Mouse (Mus musculus) intestine, postnatal 0 days (tissue): ENCODE measurements around the gene Tmem191c. TPM values are rescaled to one million over a fixed set of nuclear protein-coding genes. Genes with fewer than 3 reads are reported as not detected.
A peak's percentile ranks its signal among the peaks of the same experiment; 100 is the strongest.

Experiments
- ATAC-seq: fragments of 200-750 bp; cut with Nextera tagmentation; 2 replicates; pipeline ENCODE4 v1.8.0; 2017; ENCODE audit warnings: mild to moderate bottlenecking, moderate TSS enrichment, moderate library complexity
- H3K27ac ChIP-seq: fragments of 300-500 bp; sonication (generic); 2 replicates; pipeline ENCODE4 v1.5.1; 2014; ENCODE audit warnings: mild to moderate bottlenecking, low read depth, low read length, moderate library complexity
- H3K27me3 ChIP-seq: fragments of 300-500 bp; sonication (generic); replicated peaks from 2 replicates; pipeline ENCODE4 v1.6.1; 2014; ENCODE audit warnings: low read length, mixed read lengths; ENCODE audit not compliant: control insufficient read depth, insufficient read depth
- H3K36me3 ChIP-seq: fragments of 300-500 bp; sonication (generic); 2 replicates; pipeline ENCODE4 v1.6.1; 2014; ENCODE audit warnings: mild to moderate bottlenecking, moderate library complexity; ENCODE audit not compliant: control insufficient read depth, insufficient read depth
- H3K4me1 ChIP-seq: fragments of 300-500 bp; sonication (generic); replicated peaks from 2 replicates; pipeline ENCODE4 v1.6.1; 2014; ENCODE audit warnings: antibody characterized with exemption, low read length, mixed read lengths; ENCODE audit not compliant: control insufficient read depth, insufficient read depth
- H3K4me2 ChIP-seq: fragments of 300-500 bp; sonication (generic); replicated peaks from 2 replicates; pipeline ENCODE4 v1.6.1; 2014; ENCODE audit warnings: low read depth, mild to moderate bottlenecking, moderate library complexity
- H3K4me3 ChIP-seq: fragments of 300-500 bp; sonication (generic); 2 replicates; pipeline ENCODE4 v1.5.1; 2014; ENCODE audit warnings: low read depth, low read length
- H3K9ac ChIP-seq: fragments of 300-500 bp; sonication (generic); 2 replicates; pipeline ENCODE4 v1.6.1; 2014; ENCODE audit warnings: mild to moderate bottlenecking, low read depth, low read length
- H3K9me3 ChIP-seq: fragments of 300-500 bp; sonication (generic); 2 replicates; pipeline ENCODE4 v1.6.1; 2016; ENCODE audit warnings: mixed run types; ENCODE audit not compliant: control insufficient read depth
- CTCF ChIP-seq: sonication (generic); IDR thresholded peaks from 2 replicates; pipeline ENCODE4 v1.5.1; 2016; ENCODE audit warnings: low read depth, mild to moderate bottlenecking, control low read depth, antibody characterized with exemption, moderate library complexity
- WGBS: fragments of 180-500 bp; shearing (Covaris S2); extraction: QIAGEN DNeasy Blood & Tissue Kit; methylation state at CpG from one replicate; pipeline ENCODE4 v1.1.7; 2014; 5-methylcytosine and 5-hydroxymethylcytosine counted together
- polyA plus RNA-seq: library from polyadenylated mRNA; unstranded; fragments of >200 nt; fragmentation: Nextera tagmentation; extraction: Ambion mirVana; gene quantifications from 2 replicates; pipeline ENCODE4 v1.2.1, GENCODE M21; 2015

Tmem191c gene
- polyA plus RNA-seq, 1 experiment from 2014 or later, result 4.8 TPM

DNA sequence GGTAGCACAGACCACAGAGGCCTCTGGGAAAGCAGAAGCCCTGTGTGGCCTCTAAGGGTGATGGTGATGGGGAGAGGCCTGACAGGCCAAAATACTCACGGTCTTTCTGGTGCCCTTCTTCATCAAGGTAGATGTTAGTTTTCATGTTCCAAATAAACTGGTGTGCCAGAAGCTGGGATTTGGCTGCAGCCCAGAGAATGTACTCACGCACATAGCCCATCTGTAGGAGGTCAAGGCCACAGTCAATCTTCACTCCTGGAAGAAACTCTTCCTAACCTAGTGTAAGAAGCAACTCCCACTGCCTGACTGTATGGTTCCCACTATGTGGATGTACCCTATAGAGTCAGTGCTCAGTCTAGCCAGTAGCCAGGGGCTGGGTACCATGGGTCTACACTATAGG, 15.1 kb downstream of the Tmem191c start:
- no peak overlapping the region for H3K4me3 ChIP-seq
- ATAC-seq, result no peak
- 84% methylated on average over 2 of the region's 2 CpGs for WGBS
- H3K36me3 ChIP-seq, result peaks cover 60% of the 10 kb centered on the region
- no peaks in the 10 kb centered on the region for H3K27me3 ChIP-seq
- no peak overlapping the region for H3K4me2 ChIP-seq
- H3K9ac ChIP-seq, result no peak overlapping the region
- no peaks in the 10 kb centered on the region for H3K9me3 ChIP-seq
- no peak overlapping the region for H3K27ac ChIP-seq
- H3K4me1 ChIP-seq, result no peaks in the 10 kb centered on the region
- TF ChIP-seq CTCF, result no peak

DNA sequence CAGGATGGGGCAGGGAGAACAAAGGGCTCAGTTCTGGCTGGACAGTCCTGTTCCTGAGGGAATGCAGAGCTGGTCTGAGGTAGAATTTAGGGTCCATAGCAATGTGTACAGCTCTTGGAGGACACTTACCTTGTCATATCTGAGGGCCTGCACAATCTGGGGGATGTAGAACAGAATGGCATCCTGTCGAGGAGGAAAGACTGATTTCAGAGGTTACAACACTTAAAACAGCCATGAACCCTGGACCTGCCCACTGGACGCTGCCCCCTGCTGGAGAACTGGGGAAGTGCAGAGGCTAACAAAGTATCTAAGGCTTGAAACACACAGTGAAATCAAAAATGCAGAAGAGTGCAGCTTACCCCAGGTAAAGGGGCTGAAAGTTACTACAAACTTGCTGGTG, 16.9 kb downstream of the Tmem191c start:
- no peak for ATAC-seq
- peak; percentile 95 for TF ChIP-seq CTCF
- H3K27me3 ChIP-seq, result no peaks in the 10 kb centered on the region
- no peak overlapping the region for H3K9ac ChIP-seq
- H3K4me3 ChIP-seq, result no peak overlapping the region
- no peaks in the 10 kb centered on the region for H3K9me3 ChIP-seq
- 0% methylated on average over 2 of the region's 2 CpGs for WGBS
- H3K27ac ChIP-seq, result no peak overlapping the region
- peaks cover 62% of the 10 kb centered on the region for H3K36me3 ChIP-seq
- H3K4me1 ChIP-seq, result no peaks in the 10 kb centered on the region
- H3K4me2 ChIP-seq, result no peak overlapping the region

DNA sequence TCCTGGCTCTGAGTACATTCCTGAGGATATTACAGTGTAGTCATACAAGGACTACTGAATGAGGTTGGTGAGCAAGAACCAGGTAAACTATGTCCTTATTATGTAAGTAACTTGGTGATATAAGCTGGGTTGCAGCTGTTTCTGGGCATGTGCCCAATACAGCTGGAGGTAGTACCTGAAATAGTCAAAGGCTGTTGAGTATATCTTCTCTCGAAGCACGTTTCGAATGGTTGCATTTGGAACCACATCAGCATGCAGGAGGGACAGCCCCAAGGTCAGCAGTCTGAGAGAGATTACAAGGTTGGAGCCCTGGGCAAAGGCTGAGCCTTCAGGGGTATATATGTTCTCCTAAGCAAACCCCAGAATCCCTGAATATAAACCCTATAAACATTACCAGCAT, 24.9 kb downstream of the Tmem191c start:
- H3K27ac ChIP-seq, result no peak overlapping the region
- no peak for ATAC-seq
- TF ChIP-seq CTCF, result no peak
- no peaks in the 10 kb centered on the region for H3K9me3 ChIP-seq
- H3K9ac ChIP-seq, result no peak overlapping the region
- H3K27me3 ChIP-seq, result no peaks in the 10 kb centered on the region
- WGBS, result 91% methylated on average over 3 of the region's 3 CpGs
- no peak overlapping the region for H3K4me2 ChIP-seq
- H3K4me1 ChIP-seq, result no peaks in the 10 kb centered on the region
- H3K4me3 ChIP-seq, result no peak overlapping the region
- peaks cover 62% of the 10 kb centered on the region for H3K36me3 ChIP-seq

DNA sequence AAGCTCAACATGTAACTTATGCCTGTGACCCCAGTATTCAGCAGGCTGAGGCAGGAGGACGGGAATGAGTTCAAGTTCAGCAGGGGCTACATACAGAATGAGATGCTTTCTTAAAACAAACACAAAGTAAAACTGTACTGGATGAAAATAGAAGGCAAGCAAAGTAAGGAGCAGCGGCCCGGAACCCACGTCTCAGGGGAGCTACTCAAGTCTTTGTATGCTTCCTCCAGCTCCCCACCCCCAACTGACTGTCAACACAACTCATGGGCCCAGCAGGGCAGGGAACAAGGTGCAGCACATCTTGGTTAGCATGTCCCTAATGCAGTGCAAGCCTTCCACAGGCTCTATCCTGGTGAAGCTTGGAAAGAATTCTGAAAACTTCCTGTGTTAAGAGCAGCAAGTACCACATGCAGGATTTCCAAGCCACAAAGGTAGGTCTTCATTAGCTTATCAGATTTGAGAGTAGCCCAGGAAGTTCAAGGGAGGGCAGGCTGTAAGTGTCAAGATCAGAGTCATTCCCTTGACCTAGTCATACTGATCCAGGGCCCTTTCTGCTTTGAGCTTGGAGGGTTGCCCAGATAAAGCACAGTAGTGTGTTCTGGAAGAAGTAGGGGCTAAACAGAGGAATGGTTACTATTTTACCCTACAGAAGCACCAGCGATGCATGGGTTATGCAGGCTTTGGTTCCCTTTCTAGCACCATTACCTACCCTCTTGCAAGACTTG, 27.8 kb downstream of the Tmem191c start:
- no peak overlapping the region for H3K27ac ChIP-seq
- ATAC-seq, result no peak
- H3K9me3 ChIP-seq, result no peaks in the 10 kb centered on the region
- H3K4me3 ChIP-seq, result no peak overlapping the region
- H3K36me3 ChIP-seq, result peaks cover 55% of the 10 kb centered on the region
- no peaks in the 10 kb centered on the region for H3K4me1 ChIP-seq
- no peaks in the 10 kb centered on the region for H3K27me3 ChIP-seq
- H3K9ac ChIP-seq, result no peak overlapping the region
- 90% methylated on average over 5 of the region's 5 CpGs for WGBS
- TF ChIP-seq CTCF, result no peak
- H3K4me2 ChIP-seq, result no peak overlapping the region

DNA sequence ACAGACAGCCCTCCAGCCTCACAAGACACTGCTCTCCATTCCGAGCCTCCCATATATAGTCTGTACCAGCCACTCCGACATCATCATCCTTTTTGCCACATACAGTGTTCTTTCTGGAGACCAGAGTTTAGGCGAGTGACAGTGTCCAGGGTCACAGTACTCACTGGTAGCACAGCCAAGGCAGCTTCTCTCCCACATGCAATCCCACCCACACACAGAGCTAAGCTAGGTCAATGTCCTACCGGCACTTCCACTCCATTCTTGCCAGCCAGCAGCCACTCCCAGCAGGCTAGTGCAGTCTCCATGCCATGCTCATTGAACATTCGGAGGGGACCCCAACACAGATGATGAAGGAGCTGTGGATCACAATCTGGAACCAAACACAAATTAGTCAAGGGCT, 31.6 kb downstream of the Tmem191c start:
- H3K36me3 ChIP-seq, result peaks cover 60% of the 10 kb centered on the region
- no peaks in the 10 kb centered on the region for H3K9me3 ChIP-seq
- H3K27me3 ChIP-seq, result no peaks in the 10 kb centered on the region
- ATAC-seq, result no peak
- TF ChIP-seq CTCF, result no peak
- H3K9ac ChIP-seq, result no peak overlapping the region
- H3K4me3 ChIP-seq, result no peak overlapping the region
- 92% methylated on average over 5 of the region's 5 CpGs for WGBS
- no peak overlapping the region for H3K27ac ChIP-seq
- H3K4me2 ChIP-seq, result no peak overlapping the region
- H3K4me1 ChIP-seq, result no peaks in the 10 kb centered on the region

DNA sequence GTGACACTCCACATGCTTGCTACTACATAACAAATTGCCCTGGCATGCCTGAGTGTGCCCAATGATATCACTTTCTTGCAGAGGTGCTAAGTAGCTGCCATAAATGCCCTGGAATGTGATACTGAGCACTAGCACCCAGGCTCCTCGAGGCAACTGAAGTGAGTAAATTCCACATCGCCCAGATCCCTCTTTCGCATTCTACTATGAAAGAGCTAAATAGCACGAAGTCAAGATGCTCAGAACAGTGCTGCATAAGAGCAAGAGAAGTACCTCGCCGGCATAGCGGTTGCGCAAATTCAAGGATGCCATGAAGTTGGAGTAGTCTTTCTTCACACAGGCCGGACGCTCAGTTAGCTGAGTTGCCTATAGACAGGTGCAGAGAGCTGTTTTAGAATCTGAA, 33.2 kb downstream of the Tmem191c start:
- no peak for ATAC-seq
- no peak for TF ChIP-seq CTCF

More for the DNA sequence above, 33.2 kb downstream of the Tmem191c start:
- H3K4me3 ChIP-seq, result no peak overlapping the region
- no peaks in the 10 kb centered on the region for H3K9me3 ChIP-seq
- peaks cover 55% of the 10 kb centered on the region for H3K36me3 ChIP-seq
- 93% methylated on average over 10 of the region's 10 CpGs for WGBS
- H3K4me1 ChIP-seq, result no peaks in the 10 kb centered on the region
- no peaks in the 10 kb centered on the region for H3K27me3 ChIP-seq
- H3K9ac ChIP-seq, result no peak overlapping the region
- no peak overlapping the region for H3K27ac ChIP-seq
- H3K4me2 ChIP-seq, result no peak overlapping the region
